Mouse (Mus musculus) forebrain, embryonic 13.5 days (tissue): ENCODE measurements around the gene Mgat4b. TPM values are rescaled to one million over a fixed set of nuclear protein-coding genes. Genes with fewer than 3 reads are reported as not detected.

Experiments used
- ATAC-seq: fragments of 200-750 bp; cut with Nextera tagmentation; 2 replicates; pipeline ENCODE4 v1.8.0; 2017
- H3K27ac ChIP-seq: fragments of 300-500 bp; sonication (generic); 2 replicates; pipeline ENCODE4 v1.5.1; 2015; ENCODE audit warnings: inconsistent platforms, mild to moderate bottlenecking, moderate library complexity
- H3K27me3 ChIP-seq: fragments of 300-500 bp; sonication (generic); 2 replicates; pipeline ENCODE4 v1.6.1; 2015; ENCODE audit warnings: mild to moderate bottlenecking, inconsistent platforms
- H3K36me3 ChIP-seq: fragments of 300-500 bp; sonication (generic); 2 replicates; pipeline ENCODE4 v1.6.1; 2015; ENCODE audit warnings: mild to moderate bottlenecking, inconsistent platforms; ENCODE audit not compliant: poor library complexity, severe bottlenecking
- H3K4me1 ChIP-seq: fragments of 300-500 bp; sonication (generic); 2 replicates; pipeline ENCODE4 v1.6.1; 2015; ENCODE audit warnings: inconsistent platforms
- H3K4me2 ChIP-seq: fragments of 300-500 bp; sonication (generic); 2 replicates; pipeline ENCODE4 v1.6.1; 2015; ENCODE audit warnings: inconsistent platforms, mild to moderate bottlenecking, moderate library complexity
- H3K4me3 ChIP-seq: fragments of 300-500 bp; sonication (generic); 2 replicates; pipeline ENCODE4 v1.5.1; 2015; ENCODE audit warnings: mild to moderate bottlenecking, inconsistent platforms
- H3K9ac ChIP-seq: fragments of 300-500 bp; sonication (generic); 2 replicates; pipeline ENCODE4 v1.6.1; 2015; ENCODE audit warnings: mild to moderate bottlenecking, inconsistent platforms
- H3K9me3 ChIP-seq: fragments of 300-500 bp; sonication (generic); replicated peaks from 2 replicates; pipeline ENCODE4 v1.6.1; 2016; ENCODE audit warnings: inconsistent platforms
- WGBS: fragments of 180-500 bp; shearing (Covaris S2); methylation state at CpG from one replicate; pipeline ENCODE4 v1.1.7; 2015; 5-methylcytosine and 5-hydroxymethylcytosine counted together
- polyA plus RNA-seq: library from polyadenylated mRNA; unstranded; fragments of >200 nt; fragmentation: Nextera tagmentation; extraction: Ambion mirVana; gene quantifications from 2 replicates; pipeline ENCODE4 v1.2.1, GENCODE M21; 2015

Mgat4b gene
- polyA plus RNA-seq, 1 experiment from 2014 or later, result 12.9 TPM

- 93% methylated on average over 4 of the region's 4 CpGs for WGBS
- Histone ChIP-seq H3K4me2 (no peak overlapping the region), H3K36me3 (peaks cover 38% of the 10 kb centered on the region), H3K27ac (no peak overlapping the region), H3K4me3 (no peak overlapping the region), H3K9ac (no peak overlapping the region), H3K9me3 (no peaks in the 10 kb centered on the region), H3K4me1 (no peaks in the 10 kb centered on the region), H3K27me3 (no peaks in the 10 kb centered on the region)
- ATAC-seq, result no peak
Measured at GRCm38 (mm10) chr11:50182702-50183101, 28.0 kb upstream of the Mgat4b start.

GRCm38 (mm10) chr11:50184788-50185187 is 25.9 kb upstream of the Mgat4b start:
- Histone ChIP-seq H3K4me2 (no peak overlapping the region), H3K27me3 (no peaks in the 10 kb centered on the region), H3K9ac (no peak overlapping the region), H3K27ac (no peak overlapping the region), H3K36me3 (peaks cover 34% of the 10 kb centered on the region), H3K4me1 (no peaks in the 10 kb centered on the region), H3K9me3 (no peaks in the 10 kb centered on the region), H3K4me3 (no peak overlapping the region)
- ATAC-seq, result no peak
- 95% methylated on average over 3 of the region's 3 CpGs for whole genome bisulfite sequencing

- no peaks in the 10 kb centered on the region for H3K4me1 ChIP-seq
- H3K36me3 ChIP-seq, result peaks cover 22% of the 10 kb centered on the region
- 76% methylated on average over 7 of the region's 7 CpGs for WGBS
- H3K27me3 ChIP-seq, result no peaks in the 10 kb centered on the region
- no peak overlapping the region for H3K4me2 ChIP-seq
- H3K9me3 ChIP-seq, result no peaks in the 10 kb centered on the region
- H3K4me3 ChIP-seq, result no peak overlapping the region
- ATAC-seq, result no peak
- H3K27ac ChIP-seq, result no peak overlapping the region
- H3K9ac ChIP-seq, result no peak overlapping the region
Measured at GRCm38 (mm10) chr11:50188682-50189081, 22.0 kb upstream of the Mgat4b start.

GRCm38 (mm10) chr11:50190362-50190761 is 20.3 kb upstream of the Mgat4b start:
- no peak overlapping the region for H3K4me2 ChIP-seq
- H3K9ac ChIP-seq, result no peak overlapping the region
- no peak for ATAC-seq
- peaks cover 24% of the 10 kb centered on the region; the same call in 1 of the 2 replicates for H3K36me3 ChIP-seq
- H3K4me3 ChIP-seq, result no peak overlapping the region
- 93% methylated on average over 4 of the region's 4 CpGs for WGBS
- H3K4me1 ChIP-seq, result no peaks in the 10 kb centered on the region
- H3K9me3 ChIP-seq, result no peaks in the 10 kb centered on the region
- no peaks in the 10 kb centered on the region for H3K27me3 ChIP-seq
- H3K27ac ChIP-seq, result no peak overlapping the region

- H3K4me1 ChIP-seq, result no peaks in the 10 kb centered on the region
- no peak overlapping the region for H3K4me2 ChIP-seq
- ATAC-seq, result no peak
- no peak overlapping the region for H3K9ac ChIP-seq
- H3K9me3 ChIP-seq, result no peaks in the 10 kb centered on the region
- no peak overlapping the region for H3K27ac ChIP-seq
- H3K27me3 ChIP-seq, result no peaks in the 10 kb centered on the region
- peaks cover 38% of the 10 kb centered on the region for H3K36me3 ChIP-seq
- H3K4me3 ChIP-seq, result no peak overlapping the region
- 94% methylated on average over 3 of the region's 3 CpGs for WGBS
Measured at GRCm38 (mm10) chr11:50192278-50192677, 18.4 kb upstream of the Mgat4b start.

- peaks cover 44% of the 10 kb centered on the region for H3K36me3 ChIP-seq
- no peak overlapping the region for H3K9ac ChIP-seq
- ATAC-seq, result no peak
- H3K4me2 ChIP-seq, result no peak overlapping the region
- 78% methylated on average over 7 of the region's 7 CpGs for WGBS
- H3K4me3 ChIP-seq, result no peak overlapping the region
- no peaks in the 10 kb centered on the region for H3K27me3 ChIP-seq
- no peaks in the 10 kb centered on the region for H3K9me3 ChIP-seq
- H3K27ac ChIP-seq, result no peak overlapping the region
- no peaks in the 10 kb centered on the region for H3K4me1 ChIP-seq
Measured at GRCm38 (mm10) chr11:50194070-50194469, 16.6 kb upstream of the Mgat4b start.

- H3K4me1 ChIP-seq, result no peaks in the 10 kb centered on the region
- no peak overlapping the region for H3K27ac ChIP-seq
- H3K9me3 ChIP-seq, result no peaks in the 10 kb centered on the region
- 84% methylated on average over 4 of the region's 4 CpGs for WGBS
- no peak for ATAC-seq
- no peak overlapping the region for H3K4me2 ChIP-seq
- peaks cover 51% of the 10 kb centered on the region for H3K36me3 ChIP-seq
- H3K9ac ChIP-seq, result no peak overlapping the region
- no peaks in the 10 kb centered on the region for H3K27me3 ChIP-seq
- no peak overlapping the region for H3K4me3 ChIP-seq
Measured at GRCm38 (mm10) chr11:50194793-50195192, 15.9 kb upstream of the Mgat4b start.

GRCm38 (mm10) chr11:50197500-50197899 is 13.2 kb upstream of the Mgat4b start:
- ATAC-seq, result no peak

GRCm38 (mm10) chr11:50198219-50198846 is 12.4 kb upstream of the Mgat4b start:
- Histone ChIP-seq H3K27ac (no peak overlapping the region), H3K4me2 (no peak overlapping the region), H3K36me3 (peaks cover 82% of the 10 kb centered on the region), H3K4me3 (no peak overlapping the region), H3K4me1 (no peaks in the 10 kb centered on the region), H3K27me3 (no peaks in the 10 kb centered on the region), H3K9ac (no peak overlapping the region), H3K9me3 (no peaks in the 10 kb centered on the region)
- 92% methylated on average over 4 of the region's 5 CpGs for whole genome bisulfite sequencing
- no peak for ATAC-seq

More at GRCm38 (mm10) chr11:50197500-50197899, 13.2 kb upstream of the Mgat4b start:
- Histone ChIP-seq H3K9ac (no peak overlapping the region), H3K4me2 (no peak overlapping the region), H3K36me3 (peaks cover 73% of the 10 kb centered on the region), H3K9me3 (no peaks in the 10 kb centered on the region), H3K27me3 (no peaks in the 10 kb centered on the region), H3K4me1 (no peaks in the 10 kb centered on the region), H3K4me3 (no peak overlapping the region), H3K27ac (no peak overlapping the region)
- 88% methylated on average over 4 of the region's 4 CpGs for WGBS

- Histone ChIP-seq H3K4me2 (no peak overlapping the region), H3K9me3 (no peaks in the 10 kb centered on the region), H3K4me1 (no peaks in the 10 kb centered on the region), H3K9ac (no peak overlapping the region), H3K4me3 (no peak overlapping the region), H3K36me3 (peaks cover 83% of the 10 kb centered on the region), H3K27me3 (no peaks in the 10 kb centered on the region), H3K27ac (no peak overlapping the region)
- no peak for ATAC-seq
- 92% methylated on average over 2 of the region's 2 CpGs for WGBS
Measured at GRCm38 (mm10) chr11:50198916-50199315, 11.8 kb upstream of the Mgat4b start.

- Histone ChIP-seq H3K4me1 (no peaks in the 10 kb centered on the region), H3K4me2 (no peak overlapping the region), H3K27me3 (no peaks in the 10 kb centered on the region), H3K9ac (no peak overlapping the region), H3K4me3 (no peak overlapping the region), H3K9me3 (no peaks in the 10 kb centered on the region), H3K36me3 (peaks cover 94% of the 10 kb centered on the region), H3K27ac (no peak overlapping the region)
- no peak for ATAC-seq
- 85% methylated on average over 8 of the region's 8 CpGs for WGBS
Measured at GRCm38 (mm10) chr11:50200613-50201012, 10.1 kb upstream of the Mgat4b start.

GRCm38 (mm10) chr11:50201590-50201989 is 9.1 kb upstream of the Mgat4b start:
- Histone ChIP-seq H3K27ac (no peak overlapping the region), H3K4me2 (no peak overlapping the region), H3K4me3 (no peak overlapping the region), H3K36me3 (peaks cover 96% of the 10 kb centered on the region), H3K4me1 (no peaks in the 10 kb centered on the region), H3K9ac (no peak overlapping the region), H3K9me3 (no peaks in the 10 kb centered on the region), H3K27me3 (no peaks in the 10 kb centered on the region)
- WGBS, result 96% methylated on average over 3 of the region's 3 CpGs
- ATAC-seq, result no peak

GRCm38 (mm10) chr11:50203302-50203827 is 7.3 kb upstream of the Mgat4b start:
- 95% methylated on average over 9 of the region's 9 CpGs for WGBS
- H3K4me3 ChIP-seq, result no peak overlapping the region
- no peak overlapping the region for H3K9ac ChIP-seq
- H3K4me1 ChIP-seq, result no peaks in the 10 kb centered on the region
- H3K27ac ChIP-seq, result no peak overlapping the region
- H3K36me3 ChIP-seq, result peaks cover 93% of the 10 kb centered on the region
- no peaks in the 10 kb centered on the region for H3K9me3 ChIP-seq
- ATAC-seq, result no peak
- no peaks in the 10 kb centered on the region for H3K27me3 ChIP-seq
- no peak overlapping the region for H3K4me2 ChIP-seq
